Mouse (Mus musculus) bone marrow, adult 2 months (tissue): ENCODE results near the gene Ugt1a6b.

Source experiments
- CTCF ChIP-seq: fragments of 200-500 bp; IDR thresholded peaks from 2 replicates; pipeline ENCODE4 v1.5.1; 2011; ENCODE audit warnings: low read length, control low read depth; ENCODE audit not compliant: control insufficient read depth, insufficient read depth
- POLR2A ChIP-seq: fragments of 200-500 bp; IDR thresholded peaks from 2 replicates; pipeline ENCODE4 v1.6.1; 2011; ENCODE audit warnings: low read depth, mild to moderate bottlenecking, control low read depth, low read length, borderline replicate concordance; ENCODE audit not compliant: control insufficient read depth

GRCm38 (mm10) chr1:88262255-88262654 lies 159.2 kb downstream of the Ugt1a6b start:
- TF ChIP-seq CTCF (no peak), POLR2A (no peak)
